In the genomic region with DNA sequence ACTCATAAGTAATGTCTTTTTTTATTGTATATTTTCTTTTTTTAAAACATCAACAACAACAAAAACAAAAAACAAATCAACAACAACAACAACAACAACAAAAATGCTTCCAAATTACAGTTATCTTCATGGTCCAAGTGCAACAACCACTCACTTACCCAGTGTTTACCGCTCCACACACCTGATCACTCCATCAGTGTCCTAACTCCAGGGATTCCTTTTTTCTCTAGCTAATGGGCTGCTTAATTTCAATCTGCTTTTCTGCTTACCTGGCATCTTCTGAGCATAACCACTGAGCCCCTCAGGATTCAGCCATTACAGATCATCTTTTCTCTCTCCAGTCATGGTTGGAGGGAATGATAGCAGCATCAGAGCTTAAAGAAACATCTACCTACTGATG, we compare ENCODE assay signal across 19 mouse cellular contexts.
"Had no signal": no experiment of that assay in that cellular context is flagged by ENCODE, and none has a peak within 500 bp of the region (broad histone marks: within the 10 kb centered on the region; RNA-seq: fewer than 3 reads in every experiment).

No protein-coding gene starts in this region.

- H3K27me3 ChIP-seq: kidney, embryonic 15.5 days; neural tube, embryonic 13.5 days had no signal

- H3K36me3 ChIP-seq: kidney, embryonic 15.5 days; neural tube, embryonic 13.5 days had no signal

- ATAC-seq: liver, postnatal 0 days; lung, postnatal 0 days had no signal

- H3K9me3 ChIP-seq: kidney, embryonic 15.5 days; neural tube, embryonic 13.5 days had no signal

- H3K9ac ChIP-seq: kidney, embryonic 15.5 days; liver, embryonic 14.5 days; liver, postnatal 0 days; lung, embryonic 14.5 days; neural tube, embryonic 13.5 days had no signal

- H3K4me3 ChIP-seq: kidney, embryonic 15.5 days; left cerebral cortex, adult 2 months; neural tube, embryonic 13.5 days had no signal

- H3K27ac ChIP-seq: kidney, embryonic 15.5 days; left cerebral cortex, adult 2 months; liver, embryonic 14.5 days; macrophage; neural tube, embryonic 13.5 days; stomach, postnatal 0 days had no signal

- H3K4me2 ChIP-seq: kidney, embryonic 15.5 days; lung, embryonic 14.5 days; neural tube, embryonic 13.5 days had no signal

- H3K4me1 ChIP-seq: kidney, embryonic 15.5 days; neural tube, embryonic 13.5 days had no signal

- DNase-seq: kidney, adult 8-10 months; kidney, postnatal 10 days; kidney, postnatal 36 days; layer of hippocampus, postnatal 36 days; liver, postnatal 0 days; lung, embryonic 14.5 days; right cerebral cortex, adult 18-20 months; right cerebral cortex, postnatal 14 days; right cerebral cortex, postnatal 4 days; thymus, adult 2 months; thymus, postnatal 14 days; thymus, postnatal 4 days had no signal
